Mouse (Mus musculus) cerebellum, adult 2 months (tissue): ENCODE results near the gene Cnnm1.

Experiments used
- CTCF ChIP-seq: fragments of 200-500 bp; IDR thresholded peaks from 2 replicates; pipeline ENCODE4 v1.5.1; 2011; ENCODE audit warnings: low read depth, mild to moderate bottlenecking, control low read depth, low read length, moderate library complexity, borderline replicate concordance; ENCODE audit not compliant: insufficient read depth
- POLR2A ChIP-seq: fragments of 200-500 bp; IDR thresholded peaks from 2 replicates; pipeline ENCODE4 v1.6.1; 2011; ENCODE audit warnings: low read length, control low read depth, borderline replicate concordance; ENCODE audit not compliant: insufficient read depth

GRCm38 (mm10) chr19:43477436-43477835 lies 37.2 kb downstream of the Cnnm1 start:
- TF ChIP-seq CTCF (no peak), POLR2A (no peak)
